Mouse (Mus musculus) neural tube, embryonic 14.5 days (tissue): ENCODE measurements around the gene Aebp1. TPM values are rescaled to one million over a fixed set of nuclear protein-coding genes. Genes with fewer than 3 reads are reported as not detected.

Experiments
- ATAC-seq: fragments of 200-750 bp; cut with Nextera tagmentation; 2 replicates; pipeline ENCODE4 v1.8.0; 2017; ENCODE audit warnings: low read depth, mild to moderate bottlenecking, moderate TSS enrichment, moderate library complexity
- H3K27ac ChIP-seq: fragments of 300-500 bp; sonication (generic); 2 replicates; pipeline ENCODE4 v1.5.1; 2014; ENCODE audit warnings: low read depth, mild to moderate bottlenecking, control low read depth, low read length, moderate library complexity, mixed read lengths
- H3K27me3 ChIP-seq: fragments of 300-500 bp; sonication (generic); 2 replicates; pipeline ENCODE4 v1.6.1; 2014; ENCODE audit warnings: low read length; ENCODE audit not compliant: control insufficient read depth, insufficient read depth
- H3K36me3 ChIP-seq: fragments of 300-500 bp; sonication (generic); 2 replicates; pipeline ENCODE4 v1.6.1; 2014; ENCODE audit warnings: low read length, mixed read lengths; ENCODE audit not compliant: control insufficient read depth, insufficient read depth
- H3K4me1 ChIP-seq: fragments of 300-500 bp; sonication (generic); 2 replicates; pipeline ENCODE4 v1.6.1; 2014; ENCODE audit warnings: low read length; ENCODE audit not compliant: control insufficient read depth, insufficient read depth
- H3K4me2 ChIP-seq: fragments of 300-500 bp; sonication (generic); 2 replicates; pipeline ENCODE4 v1.6.1; 2014; ENCODE audit warnings: mild to moderate bottlenecking, low read depth, low read length, control low read depth
- H3K4me3 ChIP-seq: fragments of 300-500 bp; sonication (generic); 2 replicates; pipeline ENCODE4 v1.5.1; 2014; ENCODE audit warnings: low read depth, low read length, control low read depth, mixed read lengths
- H3K9ac ChIP-seq: fragments of 300-500 bp; sonication (generic); replicated peaks from 2 replicates; pipeline ENCODE4 v1.6.1; 2014; ENCODE audit warnings: low read depth, mild to moderate bottlenecking, control low read depth, low read length, mixed read lengths
- H3K9me3 ChIP-seq: fragments of 300-500 bp; sonication (generic); 2 replicates; pipeline ENCODE4 v1.6.1; 2016; ENCODE audit warnings: low read length; ENCODE audit not compliant: control insufficient read depth
- WGBS: fragments of 180-500 bp; shearing (Covaris S2); extraction: QIAGEN DNeasy Blood & Tissue Kit; methylation state at CpG from one replicate; pipeline ENCODE4 v1.1.7; 2014; 5-methylcytosine and 5-hydroxymethylcytosine counted together
- polyA plus RNA-seq: library from polyadenylated mRNA; unstranded; fragments of >200 nt; fragmentation: Nextera tagmentation; extraction: Ambion mirVana; gene quantifications from 2 replicates; pipeline ENCODE4 v1.2.1, GENCODE M21; 2014

The Aebp1 gene
- polyA plus RNA-seq, 1 experiment from 2014 or later, result 1.7 TPM

DNA sequence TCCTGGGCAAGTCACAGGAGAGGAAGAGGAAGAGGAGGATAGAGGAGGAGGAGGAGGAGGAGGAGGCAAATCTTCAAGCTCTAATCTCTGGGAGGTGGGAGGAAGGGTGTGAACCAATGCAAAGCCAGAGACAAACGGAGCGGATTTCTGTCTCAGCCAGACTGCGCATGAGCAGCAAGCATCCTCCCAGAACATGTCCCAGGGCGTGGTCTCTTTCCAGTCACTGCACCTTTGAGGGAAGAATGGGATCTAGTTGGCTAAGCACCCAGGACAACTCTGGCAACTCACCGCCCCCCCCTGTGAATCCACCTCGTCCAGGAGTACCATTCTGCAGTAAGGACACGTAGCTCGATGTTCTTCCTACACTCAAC is 54.4 kb downstream of the Aebp1 start:
- 77% methylated on average over 8 of the region's 8 CpGs for WGBS
- Histone ChIP-seq H3K27me3 (no peaks in the 10 kb centered on the region), H3K4me2 (no peak overlapping the region)

DNA sequence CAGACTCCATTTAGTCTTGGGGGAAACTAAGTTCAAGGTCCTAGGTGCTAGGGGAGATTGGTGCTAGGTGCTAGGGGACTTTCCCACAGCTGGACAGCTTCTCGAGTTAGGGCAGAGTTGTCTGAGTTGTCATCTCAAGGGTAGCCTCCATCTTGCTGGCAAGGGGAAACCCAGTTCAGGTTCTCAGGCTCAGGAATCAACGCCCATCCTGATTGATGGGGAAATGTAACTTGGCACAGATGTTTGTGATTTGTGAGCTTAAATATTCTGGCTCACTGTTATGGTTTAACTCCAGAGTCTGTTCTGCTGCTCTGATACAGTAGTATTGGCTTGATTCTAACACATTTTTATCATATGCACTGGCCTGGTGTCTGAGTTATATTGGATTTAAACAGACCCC is 56.4 kb downstream of the Aebp1 start:
- Histone ChIP-seq H3K4me3 (no peak overlapping the region), H3K4me1 (no peaks in the 10 kb centered on the region), H3K9ac (no peak overlapping the region), H3K36me3 (no peaks in the 10 kb centered on the region), H3K9me3 (no peaks in the 10 kb centered on the region), H3K4me2 (no peak overlapping the region), H3K27me3 (no peaks in the 10 kb centered on the region), H3K27ac (no peak overlapping the region)
- ATAC-seq, result no peak
- 84% methylated on average over 2 of the region's 2 CpGs for WGBS

More for the DNA sequence above, 54.4 kb downstream of the Aebp1 start:
- no peaks in the 10 kb centered on the region for H3K36me3 ChIP-seq
- H3K4me1 ChIP-seq, result no peaks in the 10 kb centered on the region
- no peak for ATAC-seq
- H3K4me3 ChIP-seq, result no peak overlapping the region
- H3K27ac ChIP-seq, result no peak overlapping the region
- H3K9ac ChIP-seq, result no peak overlapping the region
- H3K9me3 ChIP-seq, result no peaks in the 10 kb centered on the region

DNA sequence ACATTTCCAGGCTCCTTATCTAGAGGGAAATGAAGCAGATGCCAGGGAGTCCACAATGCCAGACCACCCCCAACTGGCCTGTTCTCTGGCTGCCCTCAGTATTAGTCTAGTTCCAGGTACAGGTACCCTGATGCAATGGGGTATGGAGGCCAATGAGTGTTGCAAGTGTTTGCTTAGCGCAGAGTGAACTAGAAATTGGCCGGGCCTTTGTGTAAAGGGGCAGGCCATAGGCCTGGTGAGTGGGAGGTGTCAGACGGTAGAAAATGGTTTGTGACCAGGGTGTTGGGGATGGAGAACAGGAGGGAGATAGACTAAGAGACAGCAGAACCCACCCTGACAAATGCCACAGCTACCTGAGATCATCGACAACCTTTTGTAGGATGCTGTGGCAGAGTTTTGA is 57.9 kb downstream of the Aebp1 start:
- H3K4me3 ChIP-seq, result no peak overlapping the region
- H3K9me3 ChIP-seq, result no peaks in the 10 kb centered on the region
- no peak overlapping the region for H3K4me2 ChIP-seq
- H3K4me1 ChIP-seq, result no peaks in the 10 kb centered on the region
- H3K36me3 ChIP-seq, result no peaks in the 10 kb centered on the region
- 94% methylated on average over 4 of the region's 4 CpGs for WGBS
- no peak for ATAC-seq
- no peak overlapping the region for H3K27ac ChIP-seq
- no peak overlapping the region for H3K9ac ChIP-seq
- H3K27me3 ChIP-seq, result no peaks in the 10 kb centered on the region

DNA sequence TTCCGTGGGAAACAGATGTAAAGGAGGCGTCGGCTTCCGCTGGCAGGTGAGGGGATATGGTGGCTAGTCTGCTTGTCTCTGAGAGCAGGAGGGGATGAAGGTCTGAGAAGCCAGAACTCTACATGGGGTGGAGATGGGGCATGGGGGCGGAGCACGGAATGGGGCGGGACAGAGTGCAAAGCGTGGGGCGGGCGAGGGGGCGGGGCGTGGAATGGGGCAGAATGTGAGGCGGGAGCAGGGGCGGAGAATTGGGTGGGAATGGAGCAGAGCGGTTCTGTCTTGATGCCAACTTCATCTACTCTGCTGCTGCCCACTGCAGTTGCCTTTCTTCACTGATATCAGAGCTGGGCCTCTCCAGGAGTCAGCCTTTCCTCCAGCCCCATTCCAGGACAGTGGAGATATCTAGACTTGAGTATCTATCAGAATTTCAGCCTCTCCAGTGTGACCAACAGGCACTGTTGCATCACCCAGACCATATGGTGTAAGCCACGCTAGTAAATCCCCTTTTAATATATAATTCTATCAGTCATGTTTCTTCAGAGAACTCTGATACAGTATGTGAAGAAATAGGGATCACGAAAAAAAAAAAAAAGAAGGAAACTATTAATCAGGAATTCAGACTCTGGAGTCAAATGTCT is 58.7 kb downstream of the Aebp1 start:
- Histone ChIP-seq H3K4me1 (no peaks in the 10 kb centered on the region), H3K4me2 (no peak overlapping the region), H3K9ac (no peak overlapping the region), H3K36me3 (no peaks in the 10 kb centered on the region), H3K27ac (no peak overlapping the region), H3K27me3 (no peaks in the 10 kb centered on the region), H3K9me3 (no peaks in the 10 kb centered on the region), H3K4me3 (no peak overlapping the region)
- ATAC-seq, result no peak
- WGBS, result 48% methylated on average over 12 of the region's 17 CpGs

Other genes starting within 250 kb of the Aebp1 start
- 193 and 199 TPM in 2 replicates for gene Mrps24, start 146.3 kb upstream of the Aebp1 start, polyA plus RNA-seq
- gene Urgcp, start 99.6 kb upstream of the Aebp1 start, polyA plus RNA-seq, result 18.5 and 23.9 TPM in 2 replicates
- 123 and 137 TPM in 2 replicates for gene Dbnl, start 73.5 kb upstream of the Aebp1 start, polyA plus RNA-seq
- 2.8 and 3.2 TPM in 2 replicates for gene Pgam2, start 58.2 kb upstream of the Aebp1 start, polyA plus RNA-seq
- 5.1 and 5.2 TPM in 2 replicates for gene Polm, start 23.9 kb upstream of the Aebp1 start, polyA plus RNA-seq
- 48.2 and 48.6 TPM in 2 replicates for gene Pold2, start 16.3 kb downstream of the Aebp1 start, polyA plus RNA-seq
- gene Myl7, start 36.8 kb downstream of the Aebp1 start, polyA plus RNA-seq, result not detected in 2 replicates
- 1.7 and 3.5 TPM in 2 replicates for gene Gck, start 88.1 kb downstream of the Aebp1 start, polyA plus RNA-seq
- 39.1 and 40.9 TPM in 2 replicates for gene Ykt6, start 93.7 kb downstream of the Aebp1 start, polyA plus RNA-seq
- 106 and 144 TPM in 2 replicates for gene Camk2b, start 204.4 kb downstream of the Aebp1 start, polyA plus RNA-seq